Mouse (Mus musculus): ENCODE data around the gene Ppp1r11. TPM values are rescaled to one million over a fixed set of nuclear protein-coding genes. Genes with fewer than 3 reads are reported as not detected.
A peak's percentile ranks its signal among the peaks of the same experiment; 100 is the strongest.

Ppp1r11 gene
- polyA plus RNA-seq, 1 experiment from 2014 or later: 56.1 TPM

DNA sequence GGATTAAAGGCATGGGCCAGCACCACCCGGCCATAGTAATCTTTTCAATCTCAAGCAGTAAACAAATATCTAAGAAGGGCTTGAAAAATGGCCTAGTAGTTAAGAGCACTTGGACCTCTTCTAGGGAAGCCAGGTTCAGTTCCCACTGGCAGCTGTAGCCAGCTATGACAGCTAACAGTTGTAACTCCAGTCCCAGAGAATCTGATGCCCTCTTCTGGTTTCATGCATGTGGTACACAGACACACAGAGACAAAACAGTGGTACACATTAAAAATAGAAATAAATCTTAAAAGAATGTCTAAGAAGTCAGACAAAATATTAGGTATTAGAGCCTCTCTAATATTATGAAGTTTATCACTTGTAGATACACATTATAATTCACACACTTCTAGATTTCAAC lies 9.6 kb upstream of the Ppp1r11 start:
- no peak for DNase-seq (ENCODE audit: low read depth, low spot score)
- no peak for ATAC-seq
- POLR2A ChIA-PET: no interaction called here
- in situ Hi-C loops (cut with MboI; ENCODE audit: low pct_unique_long_range_greater_than_20kb): no loop called here
- TF ChIP-seq CTCF (IDR thresholded peaks at IDR 0.05): no peak
- no peaks in the 10 kb centered on the region for H3K27me3 ChIP-seq
- CTCF ChIA-PET: no interaction called here

DNA sequence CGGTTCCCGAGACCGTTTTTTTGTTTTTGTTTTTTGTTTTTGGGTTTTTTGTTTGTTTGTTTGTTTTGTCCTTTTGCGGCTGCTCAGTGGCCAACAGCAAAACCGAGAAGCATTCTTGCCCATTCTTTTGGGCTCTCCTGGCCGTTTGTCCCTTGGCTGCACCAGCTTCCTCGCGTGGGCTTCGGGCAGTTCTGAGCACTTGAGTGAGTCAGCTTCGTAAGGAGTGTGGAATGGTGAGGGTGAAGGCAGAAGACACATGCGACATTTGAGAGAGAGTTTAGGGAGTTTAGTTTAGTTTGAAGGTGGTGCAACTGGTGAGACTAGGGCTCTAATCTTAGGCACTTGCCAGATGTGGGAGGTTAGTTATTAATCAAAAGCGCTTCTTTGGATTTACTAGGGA lies 7.3 kb upstream of the Ppp1r11 start:
- H3K27me3 ChIP-seq: no peaks in the 10 kb centered on the region
- no peak for TF ChIP-seq CTCF (IDR thresholded peaks at IDR 0.05)
- DNase-seq (ENCODE audit: low read depth, low spot score): no peak
- POLR2A ChIA-PET: interaction anchor here (1.9 kb wide), 1 partner anchor 70 kb away, joined by 4 read pairs; no protein-coding TSS in a partner anchor
- CTCF ChIA-PET: interaction anchor here (2.0 kb wide), 1 partner anchor 15 kb away, joined by 5 read pairs; no protein-coding TSS in a partner anchor
- in situ Hi-C loops (cut with MboI; ENCODE audit: low pct_unique_long_range_greater_than_20kb): loop anchor here (5.0 kb wide), 1 partner anchor 88 kb away; the partner anchor contains the start of gene Gabbr1
- no peak for ATAC-seq

DNA sequence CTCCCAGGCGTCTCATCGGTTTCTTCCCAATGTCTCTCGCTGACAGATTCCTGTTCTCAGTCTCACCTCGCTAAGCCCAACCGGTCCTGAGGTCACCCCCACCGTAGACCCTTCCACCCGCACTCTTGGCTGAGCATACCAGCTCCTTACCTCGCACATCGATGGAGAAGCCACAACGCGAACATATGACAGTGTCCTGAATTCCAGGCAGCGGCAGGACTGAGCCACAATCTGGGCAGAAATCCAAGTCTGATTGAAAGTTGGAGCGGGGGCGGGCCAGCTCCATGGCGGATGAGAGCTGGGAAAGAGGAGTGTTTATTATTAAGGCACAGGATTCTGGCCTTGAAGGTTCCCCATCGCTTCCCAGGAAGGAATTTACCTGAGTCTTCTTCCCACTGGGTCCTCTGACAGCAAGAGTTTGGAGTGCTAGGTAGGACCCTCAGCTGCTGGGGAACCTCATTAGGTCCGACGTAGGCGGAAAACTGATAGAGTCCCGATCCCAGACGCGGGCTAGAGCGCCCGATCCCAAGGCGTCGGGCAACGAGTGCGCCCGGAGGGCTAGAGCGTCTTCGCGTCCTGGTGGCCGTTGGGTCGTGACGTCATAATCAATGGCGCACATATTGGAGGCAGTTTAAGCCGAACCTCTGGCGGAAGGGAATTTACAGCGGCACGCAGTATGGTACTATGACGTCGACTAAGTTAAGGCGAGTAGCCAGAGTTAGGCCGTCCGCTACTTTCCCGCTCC lies 6.6 kb upstream of the Ppp1r11 start, which contains the start of the genes Znrd1 and Znrd1as:
Gene Znrd1, minus strand, starts transcription at position 561 of the 745 bp plus-strand sequence.
Gene Znrd1as, plus strand, starts transcription at position 594 of the 745 bp plus-strand sequence.
- TF ChIP-seq CTCF (IDR thresholded peaks at IDR 0.05): no peak
- in situ Hi-C loops (cut with MboI; ENCODE audit: low pct_unique_long_range_greater_than_20kb): loop anchor here (5.0 kb wide), 1 partner anchor 89 kb away; the partner anchor contains the start of gene Gabbr1
- no peaks in the 10 kb centered on the region for H3K27me3 ChIP-seq
- ChIA-PET POLR2A (interaction anchor here (1.9 kb wide), 1 partner anchor 70 kb away, joined by 4 read pairs; no protein-coding TSS in a partner anchor), CTCF (interaction anchor here (1.0 to 2.0 kb wide), 2 partner anchors 14 to 125 kb away, joined by 3 to 5 read pairs; no protein-coding TSS in a partner anchor)
- ATAC-seq: peak; percentile 88
- DNase-seq (ENCODE audit: low read depth, low spot score): peak; percentile 82

DNA sequence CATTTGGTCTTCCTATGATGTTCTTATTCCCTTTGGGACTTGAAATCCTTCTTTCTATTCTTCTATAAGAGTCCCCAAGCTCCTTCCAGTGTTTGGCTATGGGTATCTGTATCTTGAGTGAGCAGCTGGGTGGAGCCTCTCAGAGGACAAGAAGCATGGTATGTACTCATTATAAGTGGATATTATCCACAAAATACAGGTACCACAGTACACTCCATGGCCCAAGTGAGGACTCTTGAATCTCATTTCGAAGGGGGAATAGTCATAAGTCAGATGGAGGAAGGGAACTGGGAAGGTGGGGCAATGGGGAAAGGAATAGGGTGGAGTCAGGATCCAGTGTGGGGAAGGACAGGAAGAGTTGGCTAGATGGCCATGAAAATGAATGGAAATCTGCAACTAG lies 1.5 kb upstream of the Ppp1r11 start:
- ChIA-PET CTCF (no interaction called here), POLR2A (no interaction called here)
- no peaks in the 10 kb centered on the region for H3K27me3 ChIP-seq
- DNase-seq (ENCODE audit: low read depth, low spot score): no peak
- TF ChIP-seq CTCF (IDR thresholded peaks at IDR 0.05): no peak
- in situ Hi-C loops (cut with MboI; ENCODE audit: low pct_unique_long_range_greater_than_20kb): no loop called here
- no peak for ATAC-seq

DNA sequence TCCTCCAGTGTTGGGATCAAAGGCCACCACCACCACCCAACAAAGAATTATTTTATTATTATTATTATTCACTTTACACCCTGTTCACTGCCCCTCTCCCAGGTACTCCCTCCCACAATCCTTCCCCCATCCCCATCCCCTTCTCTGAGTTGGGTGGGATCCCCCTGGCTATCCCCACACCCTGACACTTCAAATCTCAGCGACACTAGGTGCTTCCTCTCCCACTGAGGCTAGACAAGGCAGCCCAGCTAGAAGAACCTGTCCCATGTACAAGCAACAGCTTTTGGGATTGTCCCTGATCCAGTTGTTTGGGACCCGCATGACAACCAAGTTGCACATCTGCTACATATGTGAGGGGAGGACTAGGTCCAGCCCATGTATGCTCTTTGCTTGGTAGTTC lies 1.1 kb upstream of the Ppp1r11 start:
- in situ Hi-C loops (cut with MboI; ENCODE audit: low pct_unique_long_range_greater_than_20kb): no loop called here
- no peaks in the 10 kb centered on the region for H3K27me3 ChIP-seq
- no peak for DNase-seq (ENCODE audit: low read depth, low spot score)
- ChIA-PET POLR2A (no interaction called here), CTCF (no interaction called here)
- no peak for ATAC-seq
- TF ChIP-seq CTCF (IDR thresholded peaks at IDR 0.05): no peak

DNA sequence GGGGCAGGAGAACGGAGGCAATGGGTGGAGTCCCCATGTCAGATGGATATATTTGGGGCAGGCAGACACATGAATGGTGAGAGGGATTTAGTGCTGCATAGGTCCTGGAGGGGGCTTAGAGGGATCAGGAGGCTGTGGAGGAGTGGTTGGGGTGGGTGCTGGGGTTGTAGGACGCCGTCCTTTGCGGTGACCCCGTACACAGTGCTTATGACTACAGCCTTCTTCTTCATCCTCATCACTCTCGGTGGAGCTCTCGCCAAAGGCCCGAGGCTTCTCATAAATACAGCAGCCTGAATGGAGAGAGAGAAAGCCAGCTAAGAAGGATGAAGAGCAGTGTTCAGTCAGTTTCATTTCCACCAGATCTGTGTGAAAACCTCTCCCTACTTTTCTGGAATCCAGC lies 2.3 kb downstream of the Ppp1r11 start:
- H3K27me3 ChIP-seq: no peaks in the 10 kb centered on the region
- POLR2A ChIA-PET: no interaction called here
- DNase-seq (ENCODE audit: low read depth, low spot score): no peak
- CTCF ChIA-PET: no interaction called here
- no peak for TF ChIP-seq CTCF (IDR thresholded peaks at IDR 0.05)
- in situ Hi-C loops (cut with MboI; ENCODE audit: low pct_unique_long_range_greater_than_20kb): no loop called here
- ATAC-seq: no peak

DNA sequence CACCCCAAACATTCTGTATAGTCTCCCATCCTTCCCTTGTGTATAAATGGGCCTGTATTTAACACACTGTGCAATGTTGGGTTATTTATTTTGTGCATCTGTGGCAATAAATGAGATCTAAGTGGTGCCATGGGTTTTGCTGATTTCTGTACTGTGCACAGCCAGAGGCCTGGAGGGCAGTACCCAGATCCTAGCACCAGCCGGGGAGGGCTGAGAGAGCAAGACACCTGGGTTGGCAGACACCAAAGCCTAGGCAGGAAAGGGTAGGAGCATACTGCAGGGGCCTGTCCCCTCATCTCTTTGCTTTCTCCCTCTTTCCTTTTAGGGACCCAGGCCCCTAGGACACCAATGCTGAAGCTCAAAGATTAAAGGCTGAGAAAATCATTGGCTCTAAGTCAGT lies 3.3 kb downstream of the Ppp1r11 start:
- TF ChIP-seq CTCF (IDR thresholded peaks at IDR 0.05): no peak
- DNase-seq (ENCODE audit: low read depth, low spot score): no peak
- no peaks in the 10 kb centered on the region for H3K27me3 ChIP-seq
- CTCF ChIA-PET: interaction anchor here (1.0 kb wide), 1 partner anchor 11 kb away, joined by 3 read pairs; no protein-coding TSS in a partner anchor
- ATAC-seq: no peak
- POLR2A ChIA-PET: no interaction called here
- in situ Hi-C loops (cut with MboI; ENCODE audit: low pct_unique_long_range_greater_than_20kb): no loop called here

DNA sequence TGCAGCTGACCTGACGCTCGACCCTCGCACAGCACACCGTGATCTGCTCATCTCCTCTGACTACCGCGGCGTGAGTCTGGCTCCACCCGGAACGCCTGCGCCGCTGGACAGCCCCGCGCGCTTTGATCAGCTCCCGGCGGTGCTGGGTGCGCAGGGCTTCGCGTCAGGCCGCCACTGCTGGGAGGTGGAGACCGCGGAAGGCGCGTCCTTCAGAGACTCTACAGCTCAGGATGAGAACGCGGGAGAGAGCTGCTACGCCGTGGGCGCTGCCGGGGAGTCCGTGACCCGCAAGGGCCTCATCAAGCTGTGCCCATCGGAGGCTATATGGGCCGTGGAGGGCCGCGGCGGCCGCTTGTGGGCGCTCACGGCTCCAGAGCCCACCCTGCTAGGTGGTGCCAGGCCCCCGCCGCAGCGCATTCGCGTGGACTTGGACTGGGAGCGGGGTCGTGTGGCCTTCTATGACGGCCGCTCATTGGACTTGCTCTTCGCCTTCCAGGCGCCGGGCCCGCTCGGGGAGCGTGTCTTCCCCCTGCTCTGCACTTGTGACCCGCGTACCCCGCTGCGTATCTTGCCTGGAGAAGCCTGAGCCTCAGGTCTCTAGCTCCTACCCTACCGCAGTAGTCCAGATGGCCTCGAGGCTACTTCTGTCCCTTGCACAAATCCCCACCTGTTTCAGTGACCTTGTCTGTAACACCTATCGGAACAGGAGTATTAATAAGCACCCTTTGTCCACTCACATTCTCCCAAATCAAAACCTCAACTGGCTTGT lies 4.3 kb downstream of the Ppp1r11 start:
- ChIA-PET POLR2A (no interaction called here), CTCF (interaction anchor here (1.0 kb wide), 1 partner anchor 10 kb away, joined by 3 read pairs; no protein-coding TSS in a partner anchor)
- DNase-seq (ENCODE audit: low read depth, low spot score) (no peak), ATAC-seq (no peak)
- TF ChIP-seq CTCF (IDR thresholded peaks at IDR 0.05): no peak
- no peaks in the 10 kb centered on the region for H3K27me3 ChIP-seq
- in situ Hi-C loops (cut with MboI; ENCODE audit: low pct_unique_long_range_greater_than_20kb): no loop called here

DNA sequence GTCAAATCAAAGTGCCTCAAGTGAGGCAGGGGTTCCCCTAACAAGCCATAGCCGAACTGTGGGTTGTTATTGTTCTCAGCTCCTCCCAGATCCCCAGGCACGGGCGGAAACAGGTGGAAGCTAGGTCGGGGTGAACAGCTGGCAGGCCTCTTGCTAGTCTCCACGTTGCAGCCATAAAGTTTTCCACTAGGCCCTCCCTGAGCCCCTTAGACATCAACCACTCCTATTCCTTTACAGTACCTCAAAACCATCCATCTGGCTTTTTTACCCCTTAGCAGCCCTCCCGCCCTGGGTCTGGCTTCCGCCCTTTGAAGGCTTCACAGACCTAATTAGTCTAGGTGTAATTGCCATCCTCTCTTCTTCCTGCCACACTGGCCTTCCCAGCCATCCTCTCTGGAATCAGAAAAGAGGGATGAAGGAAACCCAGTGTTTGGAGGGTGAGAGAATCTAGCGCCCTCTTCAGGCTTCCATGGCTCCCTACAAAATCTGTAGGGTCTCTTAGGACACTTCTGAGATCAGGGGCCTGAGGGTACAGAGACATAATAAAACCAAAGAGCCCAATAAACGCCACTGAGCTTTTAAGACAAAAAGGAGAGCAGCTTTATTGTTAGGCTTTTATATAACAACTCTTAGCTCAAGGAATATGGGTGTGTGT lies 7.3 kb downstream of the Ppp1r11 start:
- in situ Hi-C loops (cut with MboI; ENCODE audit: low pct_unique_long_range_greater_than_20kb): no loop called here
- no peak for TF ChIP-seq CTCF (IDR thresholded peaks at IDR 0.05)
- DNase-seq (ENCODE audit: low read depth, low spot score) (no peak), ATAC-seq (no peak)
- POLR2A ChIA-PET: no interaction called here
- H3K27me3 ChIP-seq: no peaks in the 10 kb centered on the region
- CTCF ChIA-PET: interaction anchor here (1.3 kb wide), 1 partner anchor 14 kb away, joined by 5 read pairs; the partner anchor contains the start of genes Znrd1 and Znrd1as

DNA sequence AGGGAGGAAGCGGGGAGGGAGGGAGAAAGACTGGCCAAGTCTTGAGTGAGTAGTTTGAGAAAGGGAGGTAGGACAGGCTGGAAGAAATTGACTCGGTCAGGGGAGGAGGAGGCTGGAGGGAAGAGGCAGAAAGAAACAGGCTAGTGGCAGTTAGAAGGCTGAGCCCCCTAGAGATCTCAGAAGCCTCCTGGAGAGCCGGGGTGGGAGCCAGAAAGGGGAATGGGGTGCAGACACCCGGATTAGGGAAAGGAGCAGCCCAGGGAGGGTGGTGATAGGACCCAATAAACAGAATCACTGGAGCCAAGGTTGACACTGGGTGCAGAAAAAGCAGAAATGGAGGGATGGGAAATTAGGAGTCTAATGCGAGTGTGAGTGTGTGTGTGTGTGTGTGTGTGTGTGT lies 7.8 kb downstream of the Ppp1r11 start:
- ChIA-PET CTCF (interaction anchor here (1.3 kb wide), 1 partner anchor 14 kb away, joined by 5 read pairs; the partner anchor contains the start of genes Znrd1 and Znrd1as), POLR2A (interaction anchor here (0.6 kb wide), 1 partner anchor 41 kb away, joined by 6 read pairs; no protein-coding TSS in a partner anchor)
- no peak for DNase-seq (ENCODE audit: low read depth, low spot score)
- ATAC-seq: no peak
- in situ Hi-C loops (cut with MboI; ENCODE audit: low pct_unique_long_range_greater_than_20kb): no loop called here
- no peak for TF ChIP-seq CTCF (IDR thresholded peaks at IDR 0.05)
- H3K27me3 ChIP-seq: no peaks in the 10 kb centered on the region
